Mouse (Mus musculus): Measurements from ENCODE around the gene Mettl6.

- TF ChIP-seq POLR2A (IDR thresholded peaks at IDR 0.05; ENCODE audit: borderline replicate concordance, insufficient read depth, low read length) (no peak), CTCF (IDR thresholded peaks at IDR 0.05; ENCODE audit: borderline replicate concordance, insufficient read depth, low read depth, low read length) (no peak)
Observed at GRCm38 (mm10) chr14:31531506-31532148, 36.8 kb upstream of the Mettl6 start.

All from cerebellum, adult 2 months (tissue).